Mouse (Mus musculus): ENCODE measurements around the gene Wfikkn1.

The Wfikkn1 gene

DNA sequence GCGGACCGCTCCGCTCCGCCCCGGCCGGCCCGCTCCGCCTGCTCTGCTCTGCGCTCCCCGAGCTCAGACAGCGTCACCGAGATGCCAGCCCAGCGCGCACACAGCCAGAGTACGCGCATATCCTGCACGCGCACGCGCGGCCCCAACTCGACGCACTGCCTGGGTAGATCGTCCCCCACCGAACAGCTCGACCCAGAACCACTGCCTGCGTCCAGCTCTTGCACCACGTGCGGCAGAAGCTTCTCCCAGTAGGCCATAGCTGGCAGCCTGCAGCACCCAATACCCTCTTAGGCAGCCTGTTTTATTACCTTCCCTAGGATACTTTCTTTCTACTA, 43.6 kb downstream of the Wfikkn1 start, which contains the start of gene Rhbdl1:
Gene Rhbdl1, minus strand, starts transcription at position 220 of the 335 bp plus-strand sequence.
- DNase-seq (ENCODE audit: low read depth), result no peak

DNA sequence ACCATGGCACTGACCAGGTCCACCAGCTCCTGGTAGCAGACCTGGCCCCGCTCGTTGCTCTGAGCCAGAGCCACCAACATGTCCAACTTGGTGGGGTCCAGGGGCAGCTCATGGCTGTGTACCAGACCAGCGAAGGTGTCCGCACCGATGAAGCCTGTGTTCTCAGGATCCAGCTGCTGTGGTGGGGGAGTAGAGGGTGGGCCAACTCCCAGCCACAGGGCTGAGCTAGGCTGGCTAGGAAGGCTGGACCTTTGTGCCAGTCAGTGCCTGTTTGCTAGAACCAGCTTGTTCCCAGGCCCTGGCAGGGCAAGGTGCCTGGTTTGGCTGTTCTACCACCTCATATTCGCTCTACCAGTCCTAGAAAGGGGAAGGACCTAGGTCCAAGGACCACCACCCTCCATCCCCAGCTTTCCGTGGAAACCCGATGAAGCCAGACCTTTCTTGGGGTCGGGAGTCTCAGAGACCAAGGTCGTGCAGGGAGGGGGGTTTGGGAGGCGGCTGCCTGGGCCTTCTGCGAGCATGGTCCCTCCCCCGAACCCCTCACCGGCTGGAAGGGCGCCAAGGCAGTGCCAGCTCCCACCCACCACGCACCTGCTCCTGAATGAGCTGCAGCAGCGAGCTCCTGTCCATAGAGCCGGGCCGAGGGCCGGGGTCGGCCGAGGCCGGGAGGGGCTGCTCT, 44.1 kb downstream of the Wfikkn1 start:
- DNase-seq (ENCODE audit: low read depth), result no peak

DNA sequence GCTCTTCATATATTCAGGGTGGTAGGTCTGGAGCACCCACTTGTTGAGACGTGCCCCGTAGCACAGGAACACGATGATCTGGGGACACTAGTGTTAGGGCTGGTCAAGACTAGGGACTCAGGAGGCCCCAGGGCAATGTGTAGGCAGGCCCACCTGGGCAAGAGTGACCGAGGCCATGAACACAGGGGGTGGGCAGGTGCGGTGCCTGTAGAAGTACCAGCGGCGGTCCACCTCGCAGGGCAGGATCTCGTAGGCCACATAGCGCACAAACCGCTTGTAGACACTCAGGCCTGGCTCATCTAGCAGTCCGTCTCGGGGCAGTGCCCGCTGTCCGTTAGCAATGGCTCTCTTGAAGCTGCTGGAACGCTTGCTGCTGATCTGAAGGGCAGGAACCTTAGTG, 44.8 kb downstream of the Wfikkn1 start:
- DNase-seq (ENCODE audit: low read depth), result no peak

DNA sequence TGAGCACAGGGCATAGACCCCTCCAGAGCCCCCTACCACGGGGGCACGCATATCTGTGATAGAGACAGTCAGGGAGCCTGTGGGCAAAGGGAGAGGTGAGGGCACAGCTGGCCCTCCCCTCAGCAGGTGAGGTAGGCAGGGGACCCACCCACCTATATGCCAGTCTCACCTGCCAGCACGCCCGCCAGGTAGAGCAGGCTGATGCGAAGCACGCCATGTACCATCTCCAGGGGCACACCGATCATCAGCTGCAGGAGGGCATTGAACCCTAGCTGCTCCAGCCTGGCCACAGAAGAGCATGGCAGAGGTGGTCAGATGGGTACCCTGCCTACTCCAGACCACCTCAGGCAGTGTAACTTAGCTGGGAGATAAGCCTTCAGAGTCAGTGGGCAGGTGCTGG, 45.4 kb downstream of the Wfikkn1 start:
- DNase-seq (ENCODE audit: low read depth), result no peak

DNA sequence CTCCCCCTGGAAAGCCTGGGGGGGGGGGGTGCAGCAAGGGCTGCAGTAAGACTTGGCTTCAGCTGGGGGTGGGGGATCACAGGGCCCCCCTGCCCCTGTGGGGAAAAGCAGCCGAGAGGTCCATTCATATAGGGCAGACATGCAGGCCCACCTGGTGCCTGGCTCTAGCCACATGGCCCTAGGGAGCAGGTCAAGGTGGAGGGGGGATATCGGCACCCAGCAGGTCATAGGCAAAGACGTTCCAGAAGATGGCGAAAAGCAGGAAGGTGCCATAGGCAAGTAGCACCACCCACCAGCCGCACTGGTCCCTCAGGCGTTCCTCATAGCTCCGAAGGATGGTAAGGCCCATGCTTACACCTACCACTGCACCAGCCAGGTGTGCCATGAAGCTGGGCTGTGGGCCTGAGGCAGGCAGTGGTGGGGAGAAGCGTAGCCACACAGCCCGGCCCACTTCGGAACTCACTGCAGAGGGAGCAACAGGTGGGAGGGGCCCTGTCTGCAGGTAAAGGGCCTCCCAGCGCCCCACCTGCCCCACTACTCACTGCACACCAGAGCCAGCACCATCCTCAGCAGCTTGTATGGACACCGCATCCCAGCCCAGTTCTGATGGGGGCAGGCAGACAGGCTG, 45.9 kb downstream of the Wfikkn1 start:
- no peak for DNase-seq (ENCODE audit: low read depth)

DNA sequence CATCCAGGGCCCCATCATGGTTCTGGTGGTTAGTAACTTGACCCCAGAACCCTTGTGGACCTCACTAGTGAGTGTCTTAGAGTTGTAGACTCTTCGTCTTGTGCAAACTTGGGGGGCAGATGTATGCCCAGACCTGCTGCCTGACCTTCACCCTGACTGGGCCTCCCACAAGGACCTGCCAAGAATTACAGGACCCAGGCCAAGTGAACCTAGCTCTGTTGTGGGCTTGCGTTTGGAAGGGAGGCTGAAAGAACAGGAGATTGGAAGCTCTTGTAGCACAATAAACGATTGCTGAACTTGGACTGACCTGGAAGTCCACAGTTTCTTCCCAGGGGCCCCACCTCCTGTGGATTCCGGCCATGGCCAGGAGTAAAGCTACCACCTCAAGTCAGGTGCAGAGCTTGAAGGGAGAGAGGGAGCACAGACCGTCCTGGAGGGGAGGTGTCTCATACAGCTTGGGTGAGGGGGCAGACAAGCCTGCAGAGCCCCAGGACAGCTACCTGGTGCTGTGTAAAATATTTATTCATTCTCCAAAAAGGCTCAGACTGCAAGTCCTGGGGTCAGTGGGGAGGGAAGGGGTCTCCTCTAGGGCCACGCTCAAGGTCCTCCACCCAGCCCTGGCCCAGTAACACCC, 46.6 kb downstream of the Wfikkn1 start:
- DNase-seq (ENCODE audit: low read depth), result no peak

DNA sequence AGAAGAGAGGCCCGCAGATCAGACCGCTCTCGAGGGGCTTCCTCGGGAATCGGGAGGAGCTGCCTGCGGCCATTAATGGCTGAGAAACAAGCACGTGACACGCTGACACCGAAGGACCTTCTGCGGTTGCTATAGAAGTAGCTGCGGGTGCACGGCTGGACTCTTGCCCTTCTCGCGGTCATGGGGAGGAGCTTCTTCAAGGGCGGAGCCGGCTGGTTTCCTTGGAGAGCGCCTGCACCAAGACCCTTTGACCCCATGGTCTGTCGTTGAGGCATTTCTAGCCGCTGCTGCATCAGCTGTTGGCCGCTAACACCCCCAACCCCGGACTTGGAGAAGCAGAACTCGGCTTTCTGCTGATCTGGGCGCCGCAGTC, 47.4 kb downstream of the Wfikkn1 start, which contains the start of gene Stub1:
Gene Stub1, minus strand, starts transcription at position 114 of the 373 bp plus-strand sequence.
- DNase-seq (ENCODE audit: low read depth), result peak; percentile 99

DNA sequence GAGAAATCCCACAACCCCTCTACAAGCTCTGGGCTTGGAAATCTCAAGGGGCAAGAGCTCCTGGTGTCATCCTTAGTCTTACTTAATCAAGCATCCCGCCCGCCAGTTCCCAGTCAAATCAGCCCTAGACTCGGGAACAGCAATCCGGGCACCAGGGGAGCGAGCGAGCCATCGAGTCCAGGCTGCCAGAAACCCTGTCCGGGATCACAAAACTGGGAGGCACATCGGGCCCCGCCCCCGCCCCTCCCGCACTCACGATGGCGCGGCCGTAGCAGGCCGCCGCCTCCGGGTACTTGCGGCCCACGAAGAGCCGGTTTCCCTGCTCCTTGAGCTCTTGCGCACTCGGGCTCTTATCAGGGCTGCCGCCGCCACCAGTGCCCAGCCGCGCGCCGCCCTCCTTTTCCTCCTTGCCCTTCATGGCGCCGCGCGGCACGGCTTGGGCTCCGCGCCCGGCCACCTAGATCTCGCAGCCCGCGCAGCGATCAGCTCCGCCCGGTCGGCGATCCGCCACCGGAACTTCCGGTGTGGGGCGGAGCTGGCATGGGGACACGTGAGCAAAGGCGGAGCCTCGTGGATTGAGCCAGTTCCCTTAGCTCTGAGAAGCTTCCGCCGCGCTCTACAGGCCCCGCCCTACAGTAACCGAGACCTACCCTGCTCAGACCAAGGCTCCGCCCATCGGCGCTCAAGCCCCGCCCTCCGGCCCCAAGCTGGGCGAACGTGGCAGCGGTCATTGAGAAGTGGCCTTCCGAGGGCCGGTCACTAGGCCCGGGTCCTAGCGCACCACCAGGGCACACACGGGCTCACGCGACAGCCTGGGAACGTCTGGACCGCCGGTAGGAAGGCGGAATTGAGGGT, 48.0 kb downstream of the Wfikkn1 start:
- DNase-seq (ENCODE audit: low read depth), result peak; percentile 100

DNA sequence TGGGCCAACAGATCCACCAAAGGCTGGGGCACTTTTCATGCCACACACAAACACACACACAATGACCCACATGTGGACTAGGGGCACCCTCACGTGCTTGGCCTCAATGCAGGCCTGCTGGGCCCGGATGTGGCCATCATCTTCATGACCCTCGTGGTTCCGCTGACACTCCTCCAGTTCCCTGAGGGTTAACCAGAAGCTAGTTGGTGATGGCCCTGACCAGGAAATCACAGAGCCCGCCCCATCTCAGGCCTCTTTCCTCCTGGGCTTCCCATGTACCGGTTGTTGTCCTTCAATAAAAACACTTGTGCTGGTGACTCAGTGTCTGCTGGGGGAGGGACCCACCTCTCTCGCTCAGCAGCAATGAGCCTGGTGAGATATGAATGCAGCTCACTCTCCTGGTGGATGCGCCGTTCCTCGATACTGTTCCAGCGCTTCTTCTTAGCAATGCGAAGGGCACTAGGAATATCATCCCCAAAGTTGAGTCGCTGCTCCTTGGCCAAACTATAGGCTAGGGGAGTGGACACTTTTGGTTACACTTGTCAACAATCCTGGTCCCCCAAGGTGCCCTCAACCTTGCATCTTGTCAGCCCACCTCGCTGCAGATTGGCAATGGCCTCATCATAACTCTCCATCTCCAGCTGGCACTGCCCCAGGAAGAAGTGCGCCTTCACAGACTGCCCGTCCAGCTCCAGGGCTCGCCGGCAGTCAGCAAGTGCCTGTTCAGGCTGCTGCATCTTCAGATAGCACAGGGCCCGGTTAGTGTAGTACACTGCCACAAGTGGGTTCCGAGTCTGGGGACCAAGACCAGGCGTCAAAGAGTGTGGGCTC, 49.0 kb downstream of the Wfikkn1 start:
- DNase-seq (ENCODE audit: low read depth), result peak; percentile 80

DNA sequence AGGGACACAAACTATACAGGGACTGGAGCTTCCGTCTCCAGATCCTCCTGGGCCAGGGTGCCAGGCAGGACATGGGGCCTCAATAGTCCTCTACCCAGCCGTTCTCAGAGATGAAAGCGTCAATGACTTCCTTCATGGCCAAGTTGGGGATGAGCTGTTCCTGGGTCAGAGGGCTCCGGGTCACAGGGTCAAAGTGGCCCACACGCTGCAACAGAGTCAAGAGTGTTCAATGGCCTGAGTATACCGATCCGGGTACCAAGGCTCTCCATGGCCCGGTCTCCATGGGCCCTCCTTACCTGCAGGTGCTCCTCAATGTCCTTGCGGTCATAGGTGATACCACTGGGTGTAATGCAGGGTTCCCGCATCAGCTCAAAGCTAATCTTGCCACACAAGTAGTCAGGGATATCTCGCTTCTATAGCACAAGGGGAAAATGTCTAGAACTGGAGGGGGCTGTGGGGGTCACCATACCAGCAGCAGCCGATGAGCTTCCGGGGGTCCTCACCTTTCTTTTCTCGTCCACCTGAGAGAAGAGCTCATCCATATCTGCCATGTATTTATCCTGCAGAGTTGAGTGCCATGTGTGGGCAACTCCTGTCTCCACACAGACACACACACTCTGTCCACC, 49.7 kb downstream of the Wfikkn1 start:
- DNase-seq (ENCODE audit: low read depth), result no peak

DNA sequence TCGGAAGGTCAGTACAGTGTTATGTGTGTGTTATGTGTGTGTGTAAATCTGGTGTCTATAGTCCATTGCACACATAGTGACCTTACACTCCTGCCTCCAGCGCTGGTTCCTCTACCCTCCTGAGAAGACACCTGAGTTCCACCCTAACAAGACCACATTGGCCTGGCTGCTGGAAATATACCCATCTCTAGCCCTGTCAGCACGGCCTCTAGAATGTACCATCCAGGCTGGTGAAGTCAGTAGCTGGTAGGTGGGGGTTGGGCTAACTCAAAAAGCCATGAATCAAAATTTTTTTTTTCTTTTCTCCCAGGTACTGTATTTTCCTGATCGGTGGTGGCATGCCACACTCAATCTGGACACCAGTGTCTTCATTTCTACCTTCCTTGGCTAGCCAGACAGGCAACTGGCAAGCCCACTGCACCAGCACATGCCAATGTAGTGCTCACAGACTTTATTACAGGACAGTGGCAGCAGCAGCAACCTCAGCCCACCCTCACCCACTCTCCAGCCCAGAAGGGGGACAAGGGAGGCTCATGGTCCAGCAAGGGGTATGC, 50.4 kb downstream of the Wfikkn1 start:
- DNase-seq (ENCODE audit: low read depth), result no peak

DNA sequence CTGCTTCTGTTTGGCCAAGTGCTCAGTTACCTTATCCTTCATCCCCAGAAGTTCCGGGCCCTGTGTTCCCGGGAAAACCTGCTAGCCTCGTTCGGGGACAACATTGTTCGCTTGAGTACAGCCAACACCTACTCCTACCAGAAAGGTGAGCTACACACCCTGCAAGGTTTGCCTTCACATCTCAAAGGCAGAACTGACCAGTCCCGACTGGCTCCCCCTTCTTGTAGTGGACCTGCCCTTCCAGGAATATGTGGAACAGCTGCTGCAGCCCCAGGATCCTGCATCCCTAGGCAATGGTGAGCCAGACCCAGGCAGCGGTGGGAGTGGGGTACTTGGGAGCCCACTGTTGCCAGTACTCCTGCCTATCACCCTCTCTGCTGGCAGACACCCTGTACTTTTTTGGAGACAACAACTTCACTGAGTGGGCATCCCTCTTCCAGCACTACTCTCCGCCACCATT, 51.1 kb downstream of the Wfikkn1 start:
- no peak for DNase-seq (ENCODE audit: low read depth)

DNA sequence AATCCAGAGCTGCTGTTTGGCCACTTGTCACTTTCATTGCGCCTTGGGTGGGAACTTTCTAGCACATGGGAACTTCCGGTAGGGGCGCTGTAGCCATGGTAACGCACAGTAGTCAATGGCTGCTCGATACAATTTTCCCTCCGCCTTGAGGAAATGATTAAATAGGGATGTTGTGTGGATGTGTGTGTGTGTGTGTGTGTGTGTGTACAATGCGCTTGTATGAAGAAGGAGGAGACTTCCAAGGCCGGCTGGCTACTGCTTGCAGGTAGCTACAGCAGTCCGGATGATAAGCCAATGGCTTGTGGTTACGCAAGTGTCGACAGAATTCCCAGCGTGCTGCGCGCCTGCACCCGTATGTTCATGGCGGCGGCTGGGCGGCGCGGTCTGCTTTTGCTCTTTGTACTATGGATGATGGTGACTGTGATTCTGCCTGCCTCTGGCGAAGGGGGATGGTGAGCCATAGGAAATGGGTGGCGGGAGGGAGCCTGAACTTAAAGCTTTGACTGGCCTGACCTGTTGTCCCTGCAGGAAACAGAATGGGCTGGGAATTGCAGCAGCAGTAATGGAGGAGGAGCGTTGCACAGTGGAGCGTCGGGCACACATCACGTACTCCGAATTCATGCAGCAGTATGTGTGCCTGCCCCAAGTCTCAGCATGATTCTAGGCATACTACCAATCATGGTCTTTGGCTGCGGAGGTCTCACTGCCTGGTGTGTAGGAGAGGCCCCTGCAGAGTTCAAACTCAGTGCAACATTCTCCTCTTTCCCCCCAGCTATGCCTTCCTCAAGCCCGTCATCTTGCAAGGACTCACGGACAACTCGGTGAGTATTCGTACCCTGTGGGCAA, 51.7 kb downstream of the Wfikkn1 start, which contains the start of gene Jmjd8:
Gene Jmjd8, plus strand, starts transcription at position 156 of the 846 bp plus-strand sequence.
- DNase-seq (ENCODE audit: low read depth), result no peak

DNA sequence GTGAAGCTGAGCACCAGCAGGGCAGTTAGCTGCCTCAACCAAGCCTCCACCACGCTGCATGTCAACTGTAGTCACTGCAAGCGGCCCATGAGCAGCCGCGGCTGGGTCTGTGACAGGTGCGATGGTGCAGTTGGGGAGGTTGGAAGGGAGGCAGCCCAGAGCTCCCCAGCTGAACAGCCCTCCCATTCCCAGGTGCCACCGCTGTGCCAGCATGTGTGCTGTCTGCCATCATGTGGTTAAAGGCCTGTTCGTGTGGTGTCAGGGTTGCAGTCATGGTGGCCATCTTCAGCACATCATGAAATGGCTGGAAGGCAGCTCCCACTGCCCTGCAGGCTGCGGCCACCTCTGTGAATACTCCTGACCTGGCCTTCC, 52.4 kb downstream of the Wfikkn1 start:
- DNase-seq (ENCODE audit: low read depth), result no peak
